ENCODE assay signal across 10 mouse cellular contexts in the genomic region with DNA sequence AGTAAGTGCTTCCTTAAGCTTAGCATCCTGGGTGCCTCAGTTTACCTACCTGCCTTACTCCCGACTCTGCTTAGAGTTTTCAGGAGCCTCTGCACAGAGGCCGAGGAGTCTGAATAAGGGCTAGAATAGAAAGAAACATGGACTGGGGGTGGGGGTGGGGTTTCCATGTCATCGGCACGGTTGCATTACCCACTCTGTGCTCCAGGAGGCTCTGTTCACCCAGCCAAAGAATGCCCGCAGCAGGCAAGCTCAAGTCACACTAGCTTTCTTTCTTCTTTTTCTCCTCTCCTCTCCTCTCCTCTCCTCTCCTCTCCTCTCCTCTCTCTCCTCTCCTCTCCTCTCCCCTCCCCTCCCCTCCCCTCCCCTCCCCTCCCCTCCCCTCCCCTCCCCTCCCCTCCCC. TPM values are rescaled to one million over a fixed set of nuclear protein-coding genes. Genes with fewer than 3 reads are reported as not detected.
DNase-seq lines count a peak whose midpoint lies in the region; ATAC-seq lines count a peak whose summit lies in the region.
"Had no signal": no experiment of that assay in that cellular context is flagged by ENCODE, and none has a peak within 500 bp of the region (broad histone marks: within the 10 kb centered on the region; RNA-seq: fewer than 3 reads in every experiment).

No protein-coding gene starts in this region.

- H3K27ac ChIP-seq in forebrain, embryonic 11.5 days (ENCODE audit: low read depth, low read length) = no peak overlapping the region
- H3K27ac ChIP-seq in forebrain, embryonic 12.5 days = no peak overlapping the region
- no peak overlapping the region for H3K27ac ChIP-seq in forebrain, embryonic 13.5 days

- H3K4me2 ChIP-seq in forebrain, embryonic 11.5 days (ENCODE audit: low read depth, low read length, severe bottlenecking) = no peak overlapping the region
- no peak overlapping the region for H3K4me2 ChIP-seq in forebrain, embryonic 12.5 days
- H3K4me2 ChIP-seq in forebrain, embryonic 13.5 days = no peak overlapping the region

- no peak overlapping the region for H3K4me3 ChIP-seq in forebrain, embryonic 11.5 days (ENCODE audit: low read depth, low read length)
- H3K4me3 ChIP-seq in forebrain, embryonic 12.5 days (replicated peaks) = no peak overlapping the region
- no peak overlapping the region for H3K4me3 ChIP-seq in forebrain, embryonic 13.5 days

- H3K9me3 ChIP-seq in forebrain, embryonic 11.5 days (ENCODE audit: control insufficient read depth, low read length) = no peaks in the 10 kb centered on the region
- no peaks in the 10 kb centered on the region for H3K9me3 ChIP-seq in forebrain, embryonic 12.5 days
- no peaks in the 10 kb centered on the region for H3K9me3 ChIP-seq in forebrain, embryonic 13.5 days (replicated peaks)

- H3K27me3 ChIP-seq in forebrain, embryonic 11.5 days (ENCODE audit: control insufficient read depth, insufficient read depth, low read length) = no peaks in the 10 kb centered on the region
- no peaks in the 10 kb centered on the region for H3K27me3 ChIP-seq in forebrain, embryonic 12.5 days
- H3K27me3 ChIP-seq in forebrain, embryonic 13.5 days = no peaks in the 10 kb centered on the region

- ATAC-seq in forebrain, embryonic 11.5 days (replicated peaks; ENCODE audit: low FRiP score) = no peak
- no peak for ATAC-seq in forebrain, embryonic 12.5 days (ENCODE audit: low FRiP score)
- ATAC-seq in forebrain, embryonic 13.5 days = 0 out of 2 replicates have a peak, but pooled peaks have one; percentile 33

- H3K4me1 ChIP-seq in forebrain, embryonic 11.5 days (replicated peaks; ENCODE audit: control insufficient read depth, insufficient read depth, low read length) = no peaks in the 10 kb centered on the region
- H3K4me1 ChIP-seq in forebrain, embryonic 12.5 days = no peaks in the 10 kb centered on the region
- H3K4me1 ChIP-seq in forebrain, embryonic 13.5 days = no peaks in the 10 kb centered on the region

- WGBS in forebrain, embryonic 11.5 days = 42% methylated on average over 5 of the region's 5 CpGs
- WGBS in forebrain, embryonic 12.5 days = 39% methylated on average over 5 of the region's 5 CpGs
- WGBS in forebrain, embryonic 13.5 days = 47% methylated on average over 5 of the region's 5 CpGs

- H3K36me3 ChIP-seq in forebrain, embryonic 11.5 days (ENCODE audit: control insufficient read depth, insufficient read depth, low read length) = no peaks in the 10 kb centered on the region
- no peaks in the 10 kb centered on the region for H3K36me3 ChIP-seq in forebrain, embryonic 12.5 days (replicated peaks)
- no peaks in the 10 kb centered on the region for H3K36me3 ChIP-seq in forebrain, embryonic 13.5 days (ENCODE audit: poor library complexity, severe bottlenecking)

- H3K9ac ChIP-seq in forebrain, embryonic 11.5 days (ENCODE audit: low read length) = no peak overlapping the region
- no peak overlapping the region for H3K9ac ChIP-seq in forebrain, embryonic 12.5 days
- H3K9ac ChIP-seq in forebrain, embryonic 13.5 days = no peak overlapping the region

- DNase-seq in forebrain, embryonic 11.5 days (ENCODE audit: low spot score) = peak; percentile 70
- peak; percentile 10 for DNase-seq in ovary, postnatal 36 days (ENCODE audit: low spot score)
- no peak for DNase-seq in ovary, postnatal 10 days (ENCODE audit: low spot score)
- DNase-seq in lung, postnatal 14 days = peak; percentile 29
- no peak for DNase-seq in urinary bladder, postnatal 14 days (ENCODE audit: low spot score)
- DNase-seq in adrenal gland, postnatal 25 days = no peak

RNA-seq across cellular contexts. Expression of gene Gprc5d, which starts 32.2 kb away (rescaled TPM):
- polyA plus RNA-seq in forebrain, embryonic 11.5 days (2014; fragmentation: Nextera tagmentation; extraction: Ambion mirVana) = not detected in 2 replicates
- not detected in 2 replicates for polyA plus RNA-seq in forebrain, embryonic 12.5 days (2016; fragmentation: Nextera tagmentation; extraction: Ambion mirVana)
- not detected in 2 replicates for polyA plus RNA-seq in forebrain, embryonic 13.5 days (2015; fragmentation: Nextera tagmentation; extraction: Ambion mirVana)
- not detected in 2 replicates for total RNA-seq in adrenal gland, postnatal 25 days (2021)
- total RNA-seq: heart, postnatal 14 days had no signal
- polyA plus RNA-seq: neural tube, embryonic 14.5 days had no signal

RNA-seq across cellular contexts. Expression of gene Fam234b, which starts 47.5 kb away (rescaled TPM):
- polyA plus RNA-seq in forebrain, embryonic 11.5 days (2014; fragmentation: Nextera tagmentation; extraction: Ambion mirVana) = 34.2 and 37.7 TPM in 2 replicates
- 48.8 and 52.2 TPM in 2 replicates for polyA plus RNA-seq in forebrain, embryonic 12.5 days (2016; fragmentation: Nextera tagmentation; extraction: Ambion mirVana)
- 53.4 and 62.2 TPM in 2 replicates for polyA plus RNA-seq in forebrain, embryonic 13.5 days (2015; fragmentation: Nextera tagmentation; extraction: Ambion mirVana)
- 18.1 and 32.1 TPM in 2 replicates for total RNA-seq in adrenal gland, postnatal 25 days (2021)

RNA-seq across cellular contexts. Expression of gene Hebp1, which starts 47.5 kb away (rescaled TPM):
- polyA plus RNA-seq in forebrain, embryonic 11.5 days (2014; fragmentation: Nextera tagmentation; extraction: Ambion mirVana) = 3.0 and 4.0 TPM in 2 replicates
- 2.8 and 3.6 TPM in 2 replicates for polyA plus RNA-seq in forebrain, embryonic 12.5 days (2016; fragmentation: Nextera tagmentation; extraction: Ambion mirVana)
- polyA plus RNA-seq in forebrain, embryonic 13.5 days (2015; fragmentation: Nextera tagmentation; extraction: Ambion mirVana) = 2.0 and 4.0 TPM in 2 replicates
- total RNA-seq in adrenal gland, postnatal 25 days (2021) = 16.4 and 23.9 TPM in 2 replicates

Comparison
In these comparisons a context has a peak if more than half of its experiments do, and no peak if none do; other contexts are left out.
1. DNase-seq: peak in forebrain, embryonic 11.5 days (single experiment), ovary, postnatal 36 days (single experiment) and lung, postnatal 14 days (single experiment); none in ovary, postnatal 10 days (single experiment), urinary bladder, postnatal 14 days (single experiment) and adrenal gland, postnatal 25 days (single experiment).